Mouse (Mus musculus) kidney, postnatal 0 days (tissue): Measurements from ENCODE around the gene Osbpl6. TPM values are rescaled to one million over a fixed set of nuclear protein-coding genes. Genes with fewer than 3 reads are reported as not detected.
A peak's percentile ranks its signal among the peaks of the same experiment; 100 is the strongest.

ENCODE experiments used
- ATAC-seq: fragments of 200-750 bp; cut with Nextera tagmentation; replicated peaks from 2 replicates; pipeline ENCODE4 v1.8.0; 2017; ENCODE audit warnings: low read depth, moderate number of reproducible peaks, moderate TSS enrichment, moderate library complexity; ENCODE audit not compliant: low FRiP score
- DNase-seq: peaks from one replicate; pipeline ENCODE4 v3.0.0-alpha.2; 2016; ENCODE audit warnings: low spot score
- H3K27ac ChIP-seq: fragments of 300-500 bp; sonication (generic); 2 replicates; pipeline ENCODE4 v1.5.1; 2014; ENCODE audit warnings: mild to moderate bottlenecking
- H3K27me3 ChIP-seq: fragments of 300-500 bp; sonication (generic); 2 replicates; pipeline ENCODE4 v1.6.1; 2014; ENCODE audit warnings: low read length, mixed read lengths; ENCODE audit not compliant: insufficient read depth
- H3K36me3 ChIP-seq: fragments of 300-500 bp; sonication (generic); 2 replicates; pipeline ENCODE4 v1.6.1; 2014; ENCODE audit warnings: low read length, mixed read lengths; ENCODE audit not compliant: insufficient read depth
- H3K4me1 ChIP-seq: fragments of 300-500 bp; sonication (generic); replicated peaks from 2 replicates; pipeline ENCODE4 v1.6.1; 2014; ENCODE audit warnings: antibody characterized with exemption, low read length, mixed read lengths; ENCODE audit not compliant: insufficient read depth
- H3K4me2 ChIP-seq: fragments of 300-500 bp; sonication (generic); 2 replicates; pipeline ENCODE4 v1.6.1; 2014; ENCODE audit warnings: mild to moderate bottlenecking, low read length, moderate library complexity, mixed read lengths
- H3K4me3 ChIP-seq: fragments of 300-500 bp; sonication (generic); replicated peaks from 2 replicates; pipeline ENCODE4 v1.5.1; 2014; ENCODE audit warnings: low read depth, low read length
- H3K9ac ChIP-seq: fragments of 300-500 bp; sonication (generic); 2 replicates; pipeline ENCODE4 v1.6.1; 2014; ENCODE audit warnings: low read depth, low read length
- H3K9me3 ChIP-seq: fragments of 300-500 bp; sonication (generic); replicated peaks from 2 replicates; pipeline ENCODE4 v1.6.1; 2016; ENCODE audit warnings: low read length, inconsistent platforms, mixed read lengths
- CTCF ChIP-seq: IDR thresholded peaks from 2 replicates; pipeline ENCODE4 v1.5.1; 2016; ENCODE audit warnings: antibody characterized with exemption, low read depth, mild to moderate bottlenecking, moderate library complexity
- WGBS: fragments of 180-500 bp; shearing (Covaris S2); extraction: QIAGEN DNeasy Blood & Tissue Kit; methylation state at CpG from one replicate; pipeline ENCODE4 v1.1.7; 2014; 5-methylcytosine and 5-hydroxymethylcytosine counted together
- polyA plus RNA-seq: library from polyadenylated mRNA; unstranded; fragments of >200 nt; fragmentation: Nextera tagmentation; extraction: Ambion mirVana; gene quantifications from 2 replicates; pipeline ENCODE4 v1.2.1, GENCODE M21; 2015

The Osbpl6 gene
- polyA plus RNA-seq, 1 experiment from 2014 or later = 19.4 TPM

DNA sequence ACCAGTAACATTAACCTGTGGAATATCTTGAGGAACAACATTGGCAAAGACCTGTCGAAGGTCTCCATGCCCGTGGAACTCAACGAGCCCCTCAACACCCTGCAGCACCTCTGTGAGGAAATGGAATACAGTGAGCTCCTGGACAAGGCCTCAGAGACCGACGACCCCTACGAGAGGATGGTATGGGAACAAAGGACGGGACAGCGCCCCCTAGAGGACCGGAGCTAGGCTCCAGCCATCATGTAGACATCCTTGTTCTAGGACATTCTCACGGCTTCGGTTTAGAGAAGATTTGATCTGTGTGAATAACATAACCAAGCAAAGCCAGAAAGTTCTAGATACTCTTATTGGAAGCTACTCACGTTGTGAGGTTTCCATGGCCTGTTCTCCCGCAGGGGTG, 178.8 kb downstream of the Osbpl6 start:
- no peak for ATAC-seq
- no peak for DNase-seq
- no peak overlapping the region for H3K4me3 ChIP-seq
- H3K27me3 ChIP-seq = no peaks in the 10 kb centered on the region
- WGBS = 94% methylated on average over 13 of the region's 13 CpGs
- H3K4me1 ChIP-seq = no peaks in the 10 kb centered on the region
- H3K4me2 ChIP-seq = no peak overlapping the region
- no peaks in the 10 kb centered on the region for H3K9me3 ChIP-seq
- H3K9ac ChIP-seq = no peak overlapping the region
- peak; percentile 35; the same call in 1 of the 2 replicates for TF ChIP-seq CTCF
- H3K27ac ChIP-seq = no peak overlapping the region
- H3K36me3 ChIP-seq = peaks cover 5% of the 10 kb centered on the region; the same call in 1 of the 2 replicates

DNA sequence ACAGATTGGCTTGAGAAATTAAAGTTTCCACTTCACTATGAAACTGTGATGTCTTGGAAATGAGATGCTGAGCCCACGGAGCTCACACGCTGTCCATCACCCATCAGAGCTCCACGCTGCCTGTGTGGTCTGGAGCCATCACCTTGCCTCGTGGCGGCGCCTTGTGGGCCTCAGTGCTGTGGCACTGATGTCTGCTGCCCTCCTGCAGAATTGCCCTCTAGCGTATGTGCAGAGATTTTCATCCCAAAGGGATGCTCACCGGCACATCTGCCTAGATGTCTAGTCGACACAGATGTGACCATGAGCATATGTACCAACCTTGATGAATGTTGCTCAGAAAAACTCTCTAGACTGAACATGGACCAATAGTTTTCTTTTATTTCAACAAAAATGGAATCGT, 180.6 kb downstream of the Osbpl6 start:
- TF ChIP-seq CTCF = peak; percentile 32; the same call in 1 of the 2 replicates
- Histone ChIP-seq H3K27ac (no peak overlapping the region), H3K4me1 (no peaks in the 10 kb centered on the region), H3K9ac (no peak overlapping the region), H3K27me3 (no peaks in the 10 kb centered on the region), H3K36me3 (peaks cover 5% of the 10 kb centered on the region; the same call in 1 of the 2 replicates), H3K4me3 (no peak overlapping the region), H3K4me2 (no peak overlapping the region), H3K9me3 (no peaks in the 10 kb centered on the region)
- no peak for DNase-seq
- 79% methylated on average over 10 of the region's 10 CpGs for WGBS
- no peak for ATAC-seq

DNA sequence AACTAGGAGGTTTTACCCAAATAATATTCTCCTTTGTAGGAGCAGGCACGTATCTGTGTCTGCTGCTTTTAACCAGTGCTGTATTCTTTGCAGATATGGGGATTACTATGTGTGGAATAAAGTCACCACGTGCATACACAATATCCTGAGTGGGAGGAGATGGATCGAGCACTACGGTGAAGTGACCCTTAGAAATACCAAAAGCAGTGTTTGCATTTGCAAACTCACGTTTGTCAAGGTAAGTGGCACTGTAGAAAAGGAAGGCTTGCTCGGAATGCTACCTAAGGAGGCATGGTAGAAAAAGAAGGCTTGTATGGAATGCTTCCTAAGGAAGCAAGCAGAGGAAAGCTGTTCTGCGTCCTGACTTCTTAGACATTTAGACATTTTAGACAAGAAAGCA, 183.9 kb downstream of the Osbpl6 start:
- H3K4me2 ChIP-seq = no peak overlapping the region
- H3K36me3 ChIP-seq = peaks cover 10% of the 10 kb centered on the region; the same call in 1 of the 2 replicates
- H3K4me1 ChIP-seq = no peaks in the 10 kb centered on the region
- no peak for TF ChIP-seq CTCF
- no peak overlapping the region for H3K27ac ChIP-seq
- no peaks in the 10 kb centered on the region for H3K27me3 ChIP-seq
- H3K4me3 ChIP-seq = no peak overlapping the region
- no peak overlapping the region for H3K9ac ChIP-seq
- 85% methylated on average over 7 of the region's 7 CpGs for WGBS
- H3K9me3 ChIP-seq = no peaks in the 10 kb centered on the region
- DNase-seq = no peak
- ATAC-seq = no peak

DNA sequence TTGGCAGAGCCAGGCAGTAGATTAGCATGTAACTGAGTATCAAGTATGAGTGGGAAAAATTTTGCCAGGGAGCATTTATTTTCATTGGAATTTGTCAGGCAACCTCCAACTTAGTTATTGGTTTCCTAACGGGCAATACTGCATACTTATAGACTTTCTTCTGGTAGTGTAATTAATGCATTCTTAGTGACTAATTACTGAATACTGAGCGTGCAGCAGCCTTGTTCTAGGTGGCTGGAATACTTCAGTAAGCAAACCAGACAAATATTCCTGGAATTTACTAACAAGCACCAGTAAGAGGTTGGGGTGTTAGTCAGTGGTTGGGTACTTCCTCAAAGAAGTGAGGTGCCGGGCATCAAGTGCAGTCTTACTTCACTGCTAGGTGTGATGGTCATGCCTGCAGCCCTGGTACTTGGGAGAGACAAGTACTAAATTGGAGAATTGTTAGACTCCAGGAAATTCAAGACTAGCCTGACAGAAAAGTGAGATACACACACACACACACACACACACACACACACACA, 186.2 kb downstream of the Osbpl6 start:
- Histone ChIP-seq H3K36me3 (peaks cover 8% of the 10 kb centered on the region; the same call in 1 of the 2 replicates), H3K27me3 (no peaks in the 10 kb centered on the region), H3K9ac (no peak overlapping the region), H3K9me3 (no peaks in the 10 kb centered on the region), H3K4me2 (no peak overlapping the region), H3K27ac (no peak overlapping the region), H3K4me1 (no peaks in the 10 kb centered on the region), H3K4me3 (no peak overlapping the region)
- ATAC-seq (no peak), DNase-seq (no peak)
- WGBS = 67% methylated on average over 3 of the region's 3 CpGs
- TF ChIP-seq CTCF = no peak

DNA sequence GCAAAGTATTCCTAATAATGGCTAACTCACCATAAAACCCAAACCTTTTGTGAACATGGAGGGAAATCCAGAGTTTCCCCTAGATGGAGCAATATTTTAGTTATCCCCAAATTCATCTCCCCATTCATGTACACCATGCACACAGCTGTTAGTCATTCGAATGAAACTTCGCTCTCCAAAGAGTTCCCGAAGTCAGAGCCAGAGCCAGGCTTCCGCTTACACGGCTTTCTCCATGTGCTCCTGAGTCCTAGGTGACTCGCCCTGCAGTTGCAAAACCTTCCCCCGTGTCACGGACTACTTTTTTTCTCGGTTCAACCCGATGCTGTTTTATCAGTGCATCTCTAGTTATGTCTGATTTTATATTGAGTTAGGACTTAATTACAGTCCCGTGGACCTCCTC, 191.2 kb downstream of the Osbpl6 start:
- no peak overlapping the region for H3K9ac ChIP-seq
- H3K9me3 ChIP-seq = no peaks in the 10 kb centered on the region
- 78% methylated on average over 11 of the region's 11 CpGs for WGBS
- DNase-seq (no peak), ATAC-seq (no peak)
- H3K4me3 ChIP-seq = no peak overlapping the region
- TF ChIP-seq CTCF = no peak
- no peaks in the 10 kb centered on the region for H3K4me1 ChIP-seq
- H3K4me2 ChIP-seq = no peak overlapping the region
- H3K27ac ChIP-seq = no peak overlapping the region
- H3K27me3 ChIP-seq = no peaks in the 10 kb centered on the region
- H3K36me3 ChIP-seq = peaks cover 8% of the 10 kb centered on the region; the same call in 1 of the 2 replicates

DNA sequence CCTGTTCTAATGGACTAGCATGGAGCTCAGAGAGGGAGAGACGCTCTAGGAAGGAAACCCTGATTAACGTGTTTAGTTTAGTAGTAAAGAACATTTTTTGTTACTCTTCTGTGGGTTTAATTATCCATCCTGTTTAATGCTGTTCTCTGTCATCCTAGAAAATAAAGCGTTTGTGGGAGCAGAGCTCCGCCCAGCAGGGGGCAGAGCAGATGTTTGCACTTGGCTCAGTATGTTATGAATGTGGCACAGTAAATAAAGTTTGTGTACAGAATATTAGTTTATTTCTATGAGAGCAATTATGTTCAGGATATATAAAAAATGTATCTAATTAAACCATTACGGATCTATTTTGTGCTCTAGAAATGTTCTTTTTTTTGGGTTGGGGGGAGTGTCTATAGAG, 192.9 kb downstream of the Osbpl6 start:
- no peaks in the 10 kb centered on the region for H3K27me3 ChIP-seq
- ATAC-seq = no peak
- no peak overlapping the region for H3K27ac ChIP-seq
- no peak overlapping the region for H3K4me3 ChIP-seq
- no peaks in the 10 kb centered on the region for H3K9me3 ChIP-seq
- 75% methylated on average over 5 of the region's 5 CpGs for WGBS
- no peak overlapping the region for H3K4me2 ChIP-seq
- H3K4me1 ChIP-seq = no peaks in the 10 kb centered on the region
- TF ChIP-seq CTCF = peak; percentile 67
- peaks cover 6% of the 10 kb centered on the region; the same call in 1 of the 2 replicates for H3K36me3 ChIP-seq
- no peak overlapping the region for H3K9ac ChIP-seq
- DNase-seq = peak; percentile 6

DNA sequence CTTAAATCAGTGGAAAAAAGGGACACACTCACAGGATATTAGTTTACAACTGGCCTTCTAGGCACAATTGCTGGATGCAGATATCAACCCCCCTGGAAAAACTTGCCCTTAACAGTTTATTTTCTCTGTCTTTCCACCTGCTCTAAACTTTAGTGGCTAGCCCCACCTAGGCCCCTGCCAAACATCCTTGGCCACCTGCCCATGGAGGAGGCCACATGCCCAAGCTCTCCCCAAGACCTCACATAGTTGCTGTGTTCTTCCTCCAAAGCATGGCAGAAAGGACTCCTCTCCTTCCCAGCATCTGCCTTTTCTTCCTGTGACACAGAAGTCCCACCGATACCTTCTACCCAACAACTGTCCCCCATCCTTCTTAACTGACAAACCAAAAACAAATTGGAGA, 195.9 kb downstream of the Osbpl6 start:
- no peak overlapping the region for H3K9ac ChIP-seq
- H3K27me3 ChIP-seq = no peaks in the 10 kb centered on the region
- no peak for ATAC-seq
- 92% methylated on average over 1 of the region's 1 CpGs for WGBS
- no peak overlapping the region for H3K27ac ChIP-seq
- no peak for TF ChIP-seq CTCF
- DNase-seq = no peak
- no peak overlapping the region for H3K4me3 ChIP-seq
- H3K36me3 ChIP-seq = no peaks in the 10 kb centered on the region
- H3K4me2 ChIP-seq = no peak overlapping the region
- H3K4me1 ChIP-seq = no peaks in the 10 kb centered on the region
- H3K9me3 ChIP-seq = no peaks in the 10 kb centered on the region
